Mouse (Mus musculus) common myeloid progenitor, adult 5-6 weeks (primary cell): ENCODE data around the gene Pdk3. TPM values are rescaled to one million over a fixed set of nuclear protein-coding genes. Genes with fewer than 3 reads are reported as not detected.

Experiments used
- ATAC-seq: replicated peaks from 2 replicates; pipeline ENCODE4 v1.8.0; 2016; ENCODE audit warnings: low read depth, mild to moderate bottlenecking, moderate TSS enrichment, inconsistent platforms; ENCODE audit not compliant: poor library complexity, severe bottlenecking
- total RNA-seq: library from RNA; stranded (forward); fragments of 200-1000, 187-1606 nt; gene quantifications from 2 replicates; pipeline ENCODE4 v1.2.3, GENCODE M21; 2017

The Pdk3 gene
- total RNA-seq: 57.8 and 61.8 TPM in 2 replicates

DNA sequence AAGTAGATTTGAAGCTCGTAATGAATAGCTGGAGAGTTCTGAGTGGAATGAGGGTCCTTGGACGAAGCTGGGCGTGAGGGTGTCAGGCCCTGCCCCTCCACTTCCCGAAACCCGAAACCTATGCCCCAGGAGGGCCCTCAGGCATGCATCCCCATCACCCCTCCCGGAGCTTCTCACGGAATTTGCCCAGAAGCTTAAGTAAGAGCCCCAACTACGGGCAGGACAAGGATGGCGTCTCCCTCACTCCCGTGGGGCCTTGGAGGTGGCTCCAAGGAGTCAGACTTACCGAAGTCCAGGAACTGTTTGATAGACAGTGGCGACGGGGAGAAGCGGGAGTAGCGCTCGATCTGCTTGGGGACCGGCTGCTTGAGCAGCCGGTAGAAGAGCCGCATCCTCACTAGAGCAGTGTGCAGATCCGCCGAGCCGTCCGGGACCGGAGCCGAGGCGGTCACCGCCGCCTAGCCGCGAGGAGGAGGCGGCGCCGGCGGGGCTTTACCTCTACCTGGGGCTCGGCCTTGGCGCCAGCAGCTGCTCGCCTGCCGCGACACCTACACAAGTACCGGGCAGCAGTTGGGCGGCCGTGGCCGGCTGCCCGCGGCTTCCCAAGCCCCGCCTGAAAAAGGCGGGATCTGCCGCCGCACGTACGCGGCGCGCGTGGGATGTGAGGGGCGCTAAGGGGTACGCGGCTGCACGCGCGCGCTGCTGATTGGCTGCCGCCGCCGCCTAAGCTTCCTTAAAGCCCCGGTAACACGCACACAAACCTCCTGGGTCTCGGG, at the start of gene Pdk3:
Gene Pdk3 (minus strand): TSS at position 641 of the 776 bp plus-strand sequence.
- ATAC-seq: peak; percentile 97

DNA sequence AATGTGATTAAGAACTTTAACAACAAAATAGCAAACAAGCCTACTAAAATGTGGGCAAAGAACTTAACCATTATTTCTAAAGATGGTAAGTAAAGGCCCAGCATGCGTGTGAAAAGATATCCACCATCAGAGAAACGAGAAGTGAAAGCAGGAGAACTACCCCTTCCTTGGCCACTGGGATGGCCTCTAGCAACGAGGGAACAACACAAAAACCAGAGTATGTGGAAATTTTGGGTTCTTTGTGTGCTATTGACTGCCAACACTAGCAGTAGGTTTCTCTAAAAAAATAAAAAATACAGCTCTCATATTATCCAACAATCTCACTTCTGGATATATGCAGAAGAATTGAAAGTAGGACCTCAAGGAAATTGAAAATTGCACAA, 45.6 kb upstream of the Pdk3 start:
- ATAC-seq: peak; percentile 60; the same call in 1 of the 2 replicates

DNA sequence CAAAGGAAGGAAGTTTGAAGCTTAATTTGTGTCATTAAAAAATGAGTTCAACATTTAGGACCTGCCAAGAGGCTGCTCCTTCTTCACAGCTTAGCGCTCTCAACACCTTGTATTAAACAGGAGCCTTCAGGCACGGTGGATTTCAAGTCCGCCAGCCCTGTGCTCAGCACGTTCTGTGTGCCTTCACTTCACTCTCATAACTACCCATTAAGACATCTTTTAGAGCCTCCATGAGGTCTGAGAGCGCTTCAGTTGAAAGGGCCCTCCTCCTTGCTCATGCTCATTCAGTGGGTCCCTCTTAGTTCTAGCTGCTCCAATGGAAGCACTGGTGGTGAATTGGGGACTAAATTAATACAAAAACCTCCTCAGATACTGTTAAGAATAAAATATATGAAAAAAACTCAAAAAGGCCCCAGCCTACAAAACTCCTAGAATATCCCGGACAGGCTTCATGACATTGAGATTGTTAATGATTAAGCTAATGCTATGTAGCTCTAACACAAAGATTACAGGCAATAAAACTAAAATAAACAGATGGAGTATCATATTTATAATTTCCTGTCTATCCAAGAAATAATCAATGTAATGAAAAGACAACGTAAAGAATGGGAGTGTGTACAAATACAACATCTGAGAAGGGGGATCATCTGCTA, 45.1 kb upstream of the Pdk3 start:
- ATAC-seq: no peak

DNA sequence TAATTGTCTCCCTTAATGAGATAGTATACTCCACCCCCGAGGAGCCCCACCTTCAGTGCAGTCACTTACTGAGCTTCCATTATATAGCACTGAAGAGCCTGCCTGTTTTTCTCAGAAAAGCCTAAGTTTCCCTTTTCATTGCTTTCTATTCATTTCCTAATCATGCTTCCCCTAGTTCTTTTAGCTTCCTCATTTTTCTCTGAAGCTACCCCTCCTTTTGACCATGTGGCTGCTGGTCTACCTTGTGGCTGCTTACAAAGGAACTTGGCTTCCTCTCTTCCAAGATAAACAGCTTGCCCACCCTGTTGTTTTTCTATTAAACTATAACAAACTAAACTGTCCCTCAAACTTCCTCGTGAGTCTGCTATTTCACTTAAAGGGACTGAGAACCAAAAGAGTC, 31.4 kb upstream of the Pdk3 start:
- peak; percentile 92 for ATAC-seq

DNA sequence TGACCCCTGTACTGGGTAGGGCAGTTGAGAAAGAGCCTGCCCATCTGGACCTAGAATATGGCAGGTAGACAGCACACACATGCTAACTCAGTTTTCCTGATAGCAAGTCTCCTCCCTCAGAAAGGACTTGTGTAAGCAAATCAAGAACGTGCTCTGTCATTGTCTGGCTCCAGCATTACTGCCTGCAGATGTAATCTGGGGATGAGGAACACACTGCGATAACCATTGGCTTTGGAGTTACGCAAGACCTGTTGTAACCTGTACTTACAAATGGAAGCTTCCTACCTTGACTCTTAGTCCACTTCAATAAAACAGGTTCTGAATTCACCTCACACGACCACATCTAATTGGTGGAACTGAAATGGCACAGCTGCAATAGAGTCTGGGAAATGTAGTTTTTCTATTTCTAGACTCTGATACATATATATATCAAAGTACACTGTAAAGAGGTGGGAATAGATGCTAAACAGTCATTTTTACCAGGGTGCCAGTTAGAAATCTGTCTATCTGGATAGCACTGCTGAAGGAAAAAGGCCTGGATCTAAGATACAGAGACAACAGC, 30.6 kb upstream of the Pdk3 start:
- peak; percentile 27; the same call in 1 of the 2 replicates for ATAC-seq

DNA sequence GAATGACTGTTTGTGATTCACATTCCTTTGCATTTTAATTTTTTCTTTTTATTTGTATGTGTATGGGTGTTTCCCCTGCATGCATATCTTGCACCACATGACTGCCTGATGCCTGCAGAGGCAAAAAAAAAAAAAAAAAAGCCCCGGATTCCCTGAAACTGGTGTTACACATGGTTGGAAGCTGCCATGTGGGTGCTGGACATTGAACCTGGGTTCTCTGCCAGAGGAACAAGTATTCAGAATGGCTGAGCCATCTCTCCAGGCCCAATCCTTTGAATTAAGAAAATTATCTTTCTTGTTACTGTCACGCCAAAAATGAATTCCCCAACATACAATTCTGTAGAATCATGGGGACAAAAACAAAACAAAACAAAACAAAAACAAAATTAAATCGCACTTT, 25.8 kb upstream of the Pdk3 start:
- no peak for ATAC-seq

DNA sequence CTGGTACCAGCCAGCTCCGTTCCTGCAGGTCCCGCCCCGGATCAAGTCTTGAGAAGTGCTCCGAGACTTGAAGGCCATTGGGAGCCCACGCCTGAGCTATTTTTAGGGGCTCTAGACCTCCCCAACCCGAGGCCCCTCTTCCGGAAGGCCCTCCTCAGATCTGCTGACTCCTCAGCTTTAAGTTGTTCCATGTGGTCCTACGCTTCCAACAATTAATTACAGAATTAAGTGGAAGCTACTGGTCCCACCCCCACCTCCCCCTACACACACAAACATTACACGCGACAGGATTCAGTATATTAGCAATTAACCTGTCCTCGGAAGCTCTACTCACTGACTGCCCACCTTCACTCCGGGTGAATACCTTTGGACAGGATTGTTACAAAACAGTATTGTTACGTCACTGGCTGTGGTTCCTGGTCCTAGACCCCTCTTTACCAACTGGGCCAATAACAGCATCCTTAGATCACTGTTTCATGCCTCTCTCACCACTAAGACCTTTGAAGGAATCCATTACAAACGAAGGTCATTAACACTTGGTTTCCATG, 410 bp upstream of the Pdk3 start:
- ATAC-seq: no peak

DNA sequence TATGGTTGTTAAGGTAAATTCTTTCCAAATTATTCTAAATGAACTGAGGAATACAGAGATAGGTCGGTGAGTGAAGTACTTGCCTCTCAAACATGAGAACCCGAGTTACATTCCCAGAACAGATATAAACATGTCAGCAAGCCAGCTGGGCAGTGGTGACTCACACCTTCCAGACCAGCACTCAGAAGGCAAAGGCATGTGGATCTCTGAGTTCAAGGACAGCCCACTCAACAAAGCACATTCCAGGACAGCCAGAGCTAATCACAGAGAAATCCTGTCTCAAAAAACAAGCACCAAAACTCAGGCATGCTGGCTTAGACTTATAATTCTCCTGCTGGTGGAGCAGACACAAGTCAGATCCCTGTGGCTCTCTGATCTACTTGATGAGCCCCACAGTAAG, 6.2 kb downstream of the Pdk3 start:
- no peak for ATAC-seq

DNA sequence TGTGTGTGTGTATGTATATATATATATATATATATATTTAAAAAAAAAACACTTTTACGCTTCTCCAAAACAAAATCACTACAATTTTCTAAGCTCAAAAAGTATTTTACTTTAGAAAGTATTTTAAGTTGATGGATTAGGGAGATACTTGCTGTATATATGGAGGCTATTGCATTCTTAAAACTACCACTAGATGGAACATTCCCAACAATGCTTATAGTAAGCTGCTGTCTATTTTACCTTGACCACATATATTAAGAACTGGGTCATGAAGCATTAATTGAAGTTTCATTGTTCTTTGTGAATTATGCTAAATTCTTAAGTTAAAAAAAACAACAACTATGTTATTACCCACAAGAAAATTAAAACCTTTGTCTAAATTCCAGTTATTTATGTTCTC, 24.0 kb downstream of the Pdk3 start:
- ATAC-seq: no peak

DNA sequence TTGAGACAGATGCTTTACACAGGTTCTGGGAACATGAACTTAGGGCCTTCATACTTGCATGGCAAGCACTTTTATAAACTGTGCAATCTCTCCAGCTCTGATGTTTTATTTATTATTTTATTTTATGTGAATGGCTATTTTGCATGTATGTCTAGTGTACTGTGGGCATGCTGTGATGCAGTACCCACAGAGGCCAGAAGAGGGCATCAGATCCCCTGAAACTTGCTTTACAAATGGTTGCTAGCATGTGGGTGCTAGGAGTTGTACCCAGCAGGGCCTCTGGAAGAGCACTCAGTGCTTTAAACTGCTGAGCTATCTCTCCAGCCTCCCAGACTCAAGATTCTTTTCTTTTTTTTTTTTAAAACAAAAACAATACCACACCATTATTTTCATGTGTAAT, 38.8 kb downstream of the Pdk3 start:
- peak; percentile 74 for ATAC-seq

DNA sequence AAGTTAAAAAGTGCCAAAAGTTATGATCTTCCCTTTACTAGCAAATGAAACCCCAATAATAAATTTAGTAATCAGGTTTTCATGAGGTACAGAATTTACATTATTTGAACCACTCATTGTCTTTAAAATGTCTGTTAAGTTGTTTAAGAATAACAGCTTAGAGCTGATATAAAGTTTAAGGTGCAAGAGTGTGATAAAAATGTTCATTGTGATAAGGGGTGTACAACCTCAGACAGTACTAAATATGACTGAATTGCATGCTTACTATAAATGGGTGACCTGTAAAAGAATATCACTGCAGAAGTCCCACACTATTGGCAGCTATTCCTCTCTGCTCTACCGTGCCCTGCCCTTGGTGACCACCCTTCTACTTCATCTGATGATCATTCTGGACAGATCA, 42.4 kb downstream of the Pdk3 start:
- no peak for ATAC-seq

DNA sequence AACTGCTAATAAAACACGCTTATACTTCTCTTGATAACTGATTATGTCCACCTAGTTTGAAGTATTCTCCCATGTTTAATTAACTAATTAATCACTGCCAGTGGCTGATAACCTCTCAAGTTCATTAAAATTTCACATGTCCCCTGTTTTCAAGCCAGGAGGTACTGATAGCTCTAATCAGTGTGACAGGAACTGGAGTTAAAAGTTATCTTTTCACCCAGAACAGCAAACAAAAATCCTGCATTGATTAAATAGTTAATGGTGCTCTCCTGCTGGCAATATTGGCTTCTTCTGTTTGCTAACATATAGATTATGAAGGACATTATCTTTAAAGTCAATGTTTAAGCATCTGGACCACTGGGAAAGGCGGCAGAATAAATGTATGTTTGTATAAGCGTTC, 71.2 kb downstream of the Pdk3 start:
- ATAC-seq: no peak

DNA sequence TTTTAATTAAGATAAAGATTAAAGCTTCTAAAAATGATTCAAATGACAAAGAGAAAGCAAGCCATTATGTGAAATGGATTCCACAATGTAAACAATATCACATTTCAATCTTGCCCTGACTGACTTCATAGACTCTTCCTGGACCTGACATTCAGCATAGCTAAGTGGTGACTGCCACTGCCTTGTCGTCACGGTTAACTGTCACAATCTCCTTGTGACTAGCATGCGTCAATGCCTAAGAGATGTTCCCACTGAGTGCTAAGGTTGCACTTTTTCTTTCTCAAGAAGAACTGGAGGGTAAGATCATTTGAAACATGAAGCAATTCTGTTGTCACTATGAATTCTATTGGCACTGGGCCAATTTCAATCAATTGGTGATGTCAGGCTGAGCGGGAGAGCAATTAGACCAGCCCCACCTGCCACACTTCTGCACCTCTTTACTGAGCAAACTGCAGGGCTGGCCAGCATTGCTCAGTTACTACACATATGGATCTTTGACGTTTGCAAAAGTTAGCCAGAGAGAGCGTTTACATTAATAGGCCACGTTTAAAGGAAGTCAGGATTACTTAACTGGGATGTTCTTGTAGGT, 75.0 kb downstream of the Pdk3 start:
- ATAC-seq: no peak

DNA sequence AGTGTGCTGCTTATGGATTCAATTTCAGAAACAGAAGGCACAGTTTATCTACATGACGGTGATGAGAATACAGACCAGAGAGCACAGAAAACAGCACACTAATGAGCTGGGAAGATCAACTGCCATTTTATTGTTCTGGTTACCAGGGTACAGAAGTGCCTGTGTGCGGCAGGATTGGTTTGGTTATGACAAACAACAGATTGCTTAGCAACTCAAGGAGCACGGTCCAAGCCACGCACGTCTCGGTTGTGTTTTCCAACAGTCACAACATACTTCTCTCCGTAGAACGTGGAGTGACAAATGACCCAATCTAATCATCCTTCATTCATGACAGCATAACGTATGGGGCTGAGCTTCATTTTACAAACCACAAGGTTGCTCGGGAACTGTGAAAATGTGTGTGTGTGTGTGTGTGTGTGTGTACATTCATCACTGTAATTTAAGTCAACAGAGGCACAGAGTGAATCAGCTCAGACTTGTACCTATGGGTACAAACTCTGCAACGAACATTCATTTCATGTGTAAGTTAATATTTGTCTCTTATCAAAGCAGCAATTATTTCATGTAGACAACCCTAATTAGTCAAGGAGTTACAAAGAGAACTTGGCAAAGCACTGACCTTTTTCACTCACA, 76.7 kb downstream of the Pdk3 start:
- no peak for ATAC-seq

DNA sequence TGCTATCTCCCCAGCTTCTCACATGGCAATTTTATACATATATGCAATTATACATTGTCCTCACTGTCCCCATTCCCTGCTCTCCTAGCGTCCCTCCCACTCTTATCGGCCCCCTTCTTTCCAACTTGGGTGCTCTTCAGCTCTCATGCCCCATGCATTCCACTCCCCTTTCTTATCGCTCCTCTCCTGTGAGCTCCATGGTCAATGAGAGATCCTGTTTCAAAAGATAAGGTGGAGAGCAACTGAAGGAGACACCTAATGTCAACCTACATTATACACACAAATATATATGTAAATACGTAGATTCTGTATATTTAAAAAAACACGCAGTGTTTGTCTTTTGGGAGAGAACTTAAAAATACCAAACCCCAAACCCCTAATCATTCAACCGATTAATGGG, 81.4 kb downstream of the Pdk3 start:
- ATAC-seq: 0 out of 2 replicates have a peak, but pooled peaks have one; percentile 32

DNA sequence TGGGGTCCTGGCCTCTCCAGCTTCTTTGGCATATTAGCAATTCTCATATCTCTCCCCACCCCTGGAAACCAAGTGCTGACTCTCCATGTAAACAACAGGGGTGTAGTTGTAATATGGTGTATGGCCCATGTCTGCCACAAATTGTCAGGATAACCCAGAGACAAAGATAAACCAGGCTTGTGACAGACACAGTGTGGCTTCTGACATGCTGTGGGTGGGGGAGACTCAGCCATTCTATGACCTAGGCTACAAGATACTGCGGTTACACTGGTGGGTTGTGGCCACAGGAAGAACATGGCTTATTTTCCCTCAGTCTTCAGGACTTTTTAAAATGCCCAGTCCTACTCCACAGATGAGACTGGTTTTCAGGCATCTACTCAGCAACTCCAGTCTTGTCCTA, 82.8 kb downstream of the Pdk3 start:
- ATAC-seq: peak; percentile 60; the same call in 1 of the 2 replicates

DNA sequence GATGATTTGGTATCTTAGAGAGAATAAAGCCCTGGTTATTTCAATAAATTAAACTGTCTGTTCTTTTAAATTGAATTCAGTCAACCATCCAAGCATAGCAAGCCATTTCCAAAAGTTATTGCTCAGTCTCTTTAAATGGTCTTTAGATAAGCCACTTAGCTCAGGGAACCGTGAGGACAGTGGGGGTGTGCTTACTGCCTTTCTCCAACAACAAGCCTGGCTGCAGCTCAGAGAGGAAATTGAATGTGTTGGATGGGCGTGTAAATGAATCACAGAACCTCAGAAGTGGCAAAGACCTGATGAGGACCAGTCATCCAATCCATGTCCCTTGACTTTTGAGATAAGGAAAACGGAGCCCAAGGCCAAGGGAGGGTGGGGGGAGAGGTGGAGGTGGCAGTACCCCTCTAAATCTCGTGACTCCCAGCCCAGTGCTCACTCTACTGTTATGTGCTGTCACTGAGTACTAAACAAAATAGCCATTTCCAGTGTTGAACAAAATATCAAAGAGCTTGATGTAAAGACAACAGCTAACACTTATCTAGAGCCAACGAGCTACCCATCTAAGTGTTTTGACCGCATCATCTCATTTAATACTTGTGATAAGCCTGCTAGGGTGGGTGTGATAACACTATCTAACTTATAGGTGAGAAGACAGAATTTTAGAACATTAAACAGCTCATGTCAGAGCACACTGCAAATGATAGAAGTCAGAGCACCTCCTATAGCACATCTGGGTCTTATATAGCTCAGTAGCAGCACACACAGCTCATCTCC, 98.8 kb downstream of the Pdk3 start:
- ATAC-seq: no peak

DNA sequence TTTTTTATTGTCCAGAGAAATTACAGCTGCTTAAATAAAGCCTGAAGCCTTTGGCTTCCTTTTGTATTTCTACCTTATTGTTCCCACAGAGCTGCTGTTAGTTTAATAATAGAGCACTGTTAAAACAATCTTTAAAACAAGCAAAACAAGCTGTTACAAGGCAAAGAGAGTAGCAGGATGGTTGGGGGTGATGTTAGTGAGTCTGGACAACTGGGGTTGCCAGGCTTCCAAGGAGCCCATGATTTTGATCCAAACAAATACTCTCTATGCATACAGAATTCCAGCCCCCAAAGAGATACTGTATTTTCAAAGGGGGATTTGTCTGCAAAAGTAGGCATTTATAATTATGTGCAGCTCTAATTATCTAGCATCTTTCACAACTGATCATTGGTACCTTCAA, 99.6 kb downstream of the Pdk3 start:
- ATAC-seq: no peak

DNA sequence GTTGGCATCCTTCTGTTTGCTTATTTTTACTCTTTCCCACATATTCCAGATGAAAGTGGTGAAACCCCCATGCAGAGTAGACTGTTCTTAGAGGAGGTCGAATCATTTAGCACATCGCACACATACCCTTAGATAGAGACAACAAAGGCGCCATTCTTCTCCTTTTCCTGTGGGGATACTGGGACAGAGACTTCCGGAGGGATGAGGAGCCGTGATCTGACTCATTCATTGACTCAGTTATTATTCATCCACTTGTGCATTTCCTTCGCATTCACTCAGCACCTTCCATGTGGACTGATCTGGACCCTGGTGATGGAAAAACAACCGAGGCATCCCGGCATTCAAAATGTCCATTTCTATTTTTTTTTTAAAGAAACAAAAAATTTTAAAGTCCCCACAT, 101.1 kb downstream of the Pdk3 start:
- no peak for ATAC-seq

DNA sequence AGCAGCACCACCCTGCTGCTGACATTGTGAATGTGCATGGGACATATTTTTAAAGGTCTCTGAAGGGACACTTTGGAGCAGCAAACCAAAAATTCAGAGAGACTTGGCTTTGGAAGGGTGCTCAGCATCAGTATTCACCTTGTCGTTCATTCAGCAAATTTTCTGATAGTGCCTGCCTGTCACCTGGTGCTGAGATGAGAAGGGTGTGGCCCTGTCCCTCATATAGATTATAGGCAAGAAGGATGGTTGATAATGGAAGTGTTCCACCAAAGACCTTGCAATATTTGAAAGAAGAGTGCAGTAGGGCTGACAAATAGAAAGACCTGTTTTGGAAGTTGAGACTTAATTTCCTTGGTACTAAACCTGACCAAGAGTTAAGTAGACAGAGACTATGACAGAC, 102.5 kb downstream of the Pdk3 start:
- ATAC-seq: no peak
